Mouse (Mus musculus): Measurements from ENCODE around the gene Dqx1.

Gene Dqx1

GRCm38 (mm10) chr6:83033249-83034185, 24.1 kb upstream of the Dqx1 start, which contains the start of the genes Dok1 and Loxl3:
Gene Dok1, minus strand, starts transcription at chr6:83033471.
Gene Loxl3, plus strand, starts transcription at chr6:83034173.
- peak; percentile 50 to 62 for DNase-seq

- no peak for DNase-seq
Measured at GRCm38 (mm10) chr6:83034463-83035055, 23.1 kb upstream of the Dqx1 start.

- no peak for DNase-seq
Measured at GRCm38 (mm10) chr6:83037188-83037587, 20.5 kb upstream of the Dqx1 start.

- peak; percentile 91 to 93 for DNase-seq
Measured at GRCm38 (mm10) chr6:83038496-83039012, 19.1 kb upstream of the Dqx1 start.

GRCm38 (mm10) chr6:83040601-83041000, 17.0 kb upstream of the Dqx1 start:
- DNase-seq = no peak

GRCm38 (mm10) chr6:83043561-83043960, 14.1 kb upstream of the Dqx1 start:
- no peak for DNase-seq

- no peak for DNase-seq
Measured at GRCm38 (mm10) chr6:83043993-83044392, 13.7 kb upstream of the Dqx1 start.

- DNase-seq = no peak
Measured at GRCm38 (mm10) chr6:83044742-83045141, 12.9 kb upstream of the Dqx1 start.

- DNase-seq = no peak
Measured at GRCm38 (mm10) chr6:83049367-83049766, 8.3 kb upstream of the Dqx1 start.

- DNase-seq = peak; percentile 40 to 56
Measured at GRCm38 (mm10) chr6:83053136-83053960, 4.3 kb upstream of the Dqx1 start.

- DNase-seq = peak; percentile 95 to 97
Measured at GRCm38 (mm10) chr6:83054074-83054851, 3.4 kb upstream of the Dqx1 start, which contains the start of gene Aup1. Gene Aup1, plus strand, starts transcription at chr6:83054521.

- DNase-seq = peak; percentile 67 to 71
Measured at GRCm38 (mm10) chr6:83054871-83055431, 2.7 kb upstream of the Dqx1 start, which contains the start of gene Htra2. Gene Htra2, minus strand, starts transcription at chr6:83055273.

GRCm38 (mm10) chr6:83058725-83059124, 1.1 kb downstream of the Dqx1 start:
- DNase-seq = no peak

GRCm38 (mm10) chr6:83065995-83066394, 8.4 kb downstream of the Dqx1 start:
- no peak for DNase-seq

GRCm38 (mm10) chr6:83066441-83066840, 8.8 kb downstream of the Dqx1 start:
- no peak for DNase-seq

- DNase-seq = no peak
Measured at GRCm38 (mm10) chr6:83068221-83068620, 10.6 kb downstream of the Dqx1 start.

GRCm38 (mm10) chr6:83068706-83069487, 11.3 kb downstream of the Dqx1 start:
- peak in 1 of 2 experiments; percentile 43 for DNase-seq

- DNase-seq = peak; percentile 36 to 55
Measured at GRCm38 (mm10) chr6:83069488-83070246, 12.0 kb downstream of the Dqx1 start.

- no peak for DNase-seq
Measured at GRCm38 (mm10) chr6:83070247-83070310, 12.4 kb downstream of the Dqx1 start, which contains the start of gene Tlx2. Gene Tlx2, minus strand, starts transcription at chr6:83070293.

Measured in cerebellum, postnatal 10 days (tissue).